Mouse (Mus musculus) myocyte (in vitro differentiated cells): ENCODE data around the gene Nhlrc4.

Experiments used
- CEBPB ChIP-seq: IDR thresholded peaks from 2 replicates; pipeline ENCODE4 v1.6.1; 2011; ENCODE audit warnings: mild to moderate bottlenecking, moderate library complexity; ENCODE audit not compliant: poor library complexity, insufficient read depth, severe bottlenecking
- E2F4 ChIP-seq: IDR thresholded peaks from one replicate; pipeline ENCODE4 v1.6.1; 2011; ENCODE audit warnings: mild to moderate bottlenecking, control low read depth, moderate library complexity; ENCODE audit not compliant: insufficient read depth
- MAX ChIP-seq: IDR thresholded peaks from one replicate; pipeline ENCODE4 v1.6.1; 2011; ENCODE audit warnings: low read depth, mild to moderate bottlenecking, control low read depth
- MYOG ChIP-seq, 3 experiments: IDR thresholded peaks; one replicate each; pipeline ENCODE4 v1.6.1; 2011; ENCODE audit warnings: control low read depth in 2 of 3, low read depth in 2 of 3, mild to moderate bottlenecking in 2 of 3; ENCODE audit not compliant: insufficient read length in 2 of 3, control insufficient read depth in 1 of 3, insufficient read depth in 1 of 3
- POLR2A ChIP-seq: IDR thresholded peaks from one replicate; pipeline ENCODE4 v1.6.1; 2011; ENCODE audit warnings: low read depth, mild to moderate bottlenecking, control low read depth, moderate library complexity; ENCODE audit not compliant: insufficient read length
- POLR2AphosphoS2 ChIP-seq: IDR thresholded peaks from one replicate; pipeline ENCODE4 v1.6.1; 2011; ENCODE audit warnings: low read depth, control low read depth; ENCODE audit not compliant: insufficient read length
- REST ChIP-seq: IDR thresholded peaks from one replicate; pipeline ENCODE4 v1.6.1; 2011; ENCODE audit warnings: mild to moderate bottlenecking, control low read depth, moderate library complexity; ENCODE audit not compliant: insufficient read depth, insufficient read length
- SRF ChIP-seq: IDR thresholded peaks from one replicate; pipeline ENCODE4 v1.6.1; 2011; ENCODE audit warnings: low read depth; ENCODE audit not compliant: control insufficient read depth, insufficient read length
- TCF12 ChIP-seq: IDR thresholded peaks from one replicate; pipeline ENCODE4 v1.6.1; 2011; ENCODE audit warnings: mild to moderate bottlenecking, control low read depth; ENCODE audit not compliant: poor library complexity, insufficient read depth, severe bottlenecking
- TCF3 ChIP-seq: IDR thresholded peaks from one replicate; pipeline ENCODE4 v1.6.1; 2011; ENCODE audit warnings: low read depth, control low read depth; ENCODE audit not compliant: insufficient read length
- USF1 ChIP-seq: IDR thresholded peaks from one replicate; pipeline ENCODE4 v1.6.1; 2011; ENCODE audit warnings: low read depth, mild to moderate bottlenecking, control low read depth, moderate library complexity

DNA sequence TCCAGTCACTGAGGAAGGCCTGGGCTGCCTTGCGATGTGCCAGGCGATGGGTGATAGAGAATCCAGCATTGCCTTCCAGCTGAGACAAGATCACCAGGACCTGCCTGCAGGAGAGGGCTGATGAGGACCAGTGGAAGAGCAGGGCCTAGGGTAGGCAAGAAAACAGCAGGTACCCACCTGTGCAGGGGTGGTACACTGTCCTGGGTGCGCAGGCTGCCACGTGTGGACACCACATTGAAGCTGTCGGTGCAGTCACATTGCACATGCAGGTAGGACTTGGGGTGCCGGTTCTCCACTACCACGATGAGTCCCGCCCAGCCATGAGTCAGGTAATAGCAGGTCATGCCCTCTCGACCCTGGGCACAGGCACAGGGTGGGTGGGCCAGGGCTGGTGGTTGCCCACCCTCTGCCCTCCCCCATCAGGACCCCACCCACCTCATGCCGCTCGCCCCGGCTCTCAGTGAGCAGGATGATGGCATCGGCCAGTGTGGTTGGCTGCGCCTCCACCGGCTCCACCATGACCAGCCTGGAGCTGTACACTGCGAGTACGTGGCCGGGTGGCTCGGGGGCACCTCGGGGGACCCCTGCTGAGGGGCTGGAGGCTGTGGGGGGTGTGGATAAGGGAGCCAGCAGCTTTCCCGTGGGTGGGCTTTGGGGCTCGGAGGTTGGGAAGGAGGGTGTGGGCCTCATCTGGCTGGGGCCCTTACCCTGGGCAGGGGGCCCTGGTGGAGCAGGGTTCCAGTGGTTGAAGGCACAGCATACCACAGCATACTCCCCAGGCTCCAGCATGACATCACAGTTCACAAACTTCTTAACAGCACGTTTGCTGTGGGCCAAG lies 15.1 kb upstream of the Nhlrc4 start:
- TF ChIP-seq TCF12 (no peak), REST (no peak), POLR2A (no peak), USF1 (no peak), E2F4 (no peak), CEBPB (no peak), MYOG (IDR thresholded peaks at IDR 0.05; ENCODE audit: control insufficient read depth in 1 of 3, insufficient read depth in 1 of 3, insufficient read length in 2 of 3, low read depth in 2 of 3) (no peak), POLR2AphosphoS2 (no peak), MAX (no peak), SRF (no peak), TCF3 (no peak)
